Mouse (Mus musculus): ENCODE measurements around the gene 4933414I15Rik. TPM values are rescaled to one million over a fixed set of nuclear protein-coding genes. Genes with fewer than 3 reads are reported as not detected.

4933414I15Rik gene
- not detected in 2 replicates for total RNA-seq (2014; rRNA removed)
- not detected in 2 replicates for polyA plus RNA-seq (2015; fragmentation: Nextera tagmentation; extraction: Ambion mirVana)

GRCm38 (mm10) chr11:50943506-50943905, at the start of gene 4933414I15Rik:
Gene 4933414I15Rik, minus strand, starts transcription at chr11:50943765.
- Histone ChIP-seq H3K4me3 (ENCODE audit: low read depth, low read length) (no peak within 1 kb of the TSS), H3K27me3 (ENCODE audit: insufficient read depth, low read length) (no peaks in the 10 kb centered on the region), H3K9me3 (ENCODE audit: low read length) (no peaks in the 10 kb centered on the region), H3K36me3 (ENCODE audit: insufficient read depth) (no peaks in the 10 kb centered on the region), H3K27ac (ENCODE audit: low read depth, low read length) (no peak within 1 kb of the TSS), H3K9ac (no peak within 1 kb of the TSS), H3K4me1 (ENCODE audit: insufficient read depth) (no peaks in the 10 kb centered on the region), H3K4me2 (ENCODE audit: low read depth) (no peak within 1 kb of the TSS)
- 84% methylated on average over 14 of the region's 14 CpGs for WGBS
- no peak for DNase-seq
- no peak for TF ChIP-seq CTCF (IDR thresholded peaks at IDR 0.05; ENCODE audit: low read depth)
- ATAC-seq: no peak

GRCm38 (mm10) chr11:50981667-50982066, 38.1 kb upstream of the 4933414I15Rik start, which contains the start of gene Olfr1377:
Gene Olfr1377, plus strand, starts transcription at chr11:50981967.
- Histone ChIP-seq H3K36me3 (ENCODE audit: insufficient read depth) (no peaks in the 10 kb centered on the region), H3K4me3 (ENCODE audit: low read depth, low read length) (no peak within 1 kb of the TSS), H3K4me1 (ENCODE audit: insufficient read depth) (no peaks in the 10 kb centered on the region), H3K4me2 (ENCODE audit: low read depth) (no peak within 1 kb of the TSS), H3K27me3 (ENCODE audit: insufficient read depth, low read length) (no peaks in the 10 kb centered on the region), H3K27ac (ENCODE audit: low read depth, low read length) (no peak within 1 kb of the TSS), H3K9me3 (ENCODE audit: low read length) (no peaks in the 10 kb centered on the region), H3K9ac (no peak within 1 kb of the TSS)
- TF ChIP-seq CTCF (IDR thresholded peaks at IDR 0.05; ENCODE audit: low read depth): no peak
- DNase-seq (no peak), ATAC-seq (no peak)
- 59% methylated on average over 5 of the region's 5 CpGs for WGBS

GRCm38 (mm10) chr11:50977216-50977615, 33.7 kb upstream of the 4933414I15Rik start:
- Histone ChIP-seq H3K4me2 (ENCODE audit: low read depth) (no peak overlapping the region), H3K4me3 (ENCODE audit: low read depth, low read length) (no peak overlapping the region), H3K9ac (no peak overlapping the region), H3K9me3 (ENCODE audit: low read length) (no peaks in the 10 kb centered on the region), H3K36me3 (ENCODE audit: insufficient read depth) (no peaks in the 10 kb centered on the region), H3K4me1 (ENCODE audit: insufficient read depth) (no peaks in the 10 kb centered on the region), H3K27me3 (ENCODE audit: insufficient read depth, low read length) (no peaks in the 10 kb centered on the region), H3K27ac (ENCODE audit: low read depth, low read length) (no peak overlapping the region)
- no peak for TF ChIP-seq CTCF (IDR thresholded peaks at IDR 0.05; ENCODE audit: low read depth)
- DNase-seq: no peak
- 66% methylated on average over 4 of the region's 4 CpGs for WGBS
- no peak for ATAC-seq

DNA sequence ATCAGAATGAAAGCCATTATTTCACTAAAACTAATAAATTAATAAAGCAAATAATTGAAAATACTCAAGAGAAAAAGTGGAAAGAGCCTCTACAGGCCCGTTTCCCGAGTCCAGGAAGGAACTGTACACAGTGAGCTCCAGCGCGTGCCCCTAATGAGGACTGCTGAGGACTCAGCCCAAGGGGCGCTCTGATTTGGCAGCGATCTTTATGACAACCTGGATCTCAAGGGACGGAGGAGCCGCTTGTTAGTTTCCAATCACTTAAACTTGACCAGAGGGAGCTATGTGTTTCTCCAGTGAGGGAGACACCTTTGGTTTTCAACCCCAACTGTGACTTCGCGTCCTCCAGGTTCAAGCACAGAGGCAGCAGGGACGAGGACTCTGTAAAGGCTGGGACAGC, 22.7 kb upstream of the 4933414I15Rik start, which contains the start of gene Olfr1378:
TSS of gene Olfr1378 (plus strand) at position 301 of the 400 bp plus-strand sequence.
- no peaks in the 10 kb centered on the region for H3K27me3 ChIP-seq (ENCODE audit: insufficient read depth, low read length)
- no peak within 1 kb of the TSS for H3K4me2 ChIP-seq (ENCODE audit: low read depth)
- 88% methylated on average over 11 of the region's 11 CpGs for WGBS
- H3K9me3 ChIP-seq (ENCODE audit: low read length): no peaks in the 10 kb centered on the region
- H3K36me3 ChIP-seq (ENCODE audit: insufficient read depth): no peaks in the 10 kb centered on the region
- ATAC-seq (no peak), DNase-seq (no peak)
- TF ChIP-seq CTCF (IDR thresholded peaks at IDR 0.05; ENCODE audit: low read depth): no peak
- H3K9ac ChIP-seq: no peak within 1 kb of the TSS
- no peaks in the 10 kb centered on the region for H3K4me1 ChIP-seq (ENCODE audit: insufficient read depth)
- no peak within 1 kb of the TSS for H3K27ac ChIP-seq (ENCODE audit: low read depth, low read length)
- no peak within 1 kb of the TSS for H3K4me3 ChIP-seq (ENCODE audit: low read depth, low read length)

DNA sequence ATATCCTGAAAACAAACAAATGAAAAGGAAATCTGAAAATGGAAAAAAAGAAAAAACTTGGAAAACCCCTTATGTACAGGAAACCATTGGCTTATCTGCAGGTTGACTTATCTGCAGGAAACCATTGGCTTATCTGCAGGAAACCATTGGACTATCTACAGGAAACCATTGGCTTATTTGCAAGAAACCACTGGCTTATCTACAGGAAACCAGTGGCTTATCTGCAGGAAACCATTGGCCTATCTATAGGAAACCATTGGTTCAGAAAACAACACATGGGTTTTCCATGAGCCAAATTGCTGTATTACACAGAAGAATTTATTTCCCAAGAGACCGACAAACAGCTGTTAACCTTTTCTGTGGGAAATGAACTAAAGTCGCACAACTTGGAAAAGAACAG, 21.3 kb upstream of the 4933414I15Rik start:
- Histone ChIP-seq H3K4me2 (ENCODE audit: low read depth) (no peak overlapping the region), H3K9ac (no peak overlapping the region), H3K27ac (ENCODE audit: low read depth, low read length) (no peak overlapping the region), H3K36me3 (ENCODE audit: insufficient read depth) (no peaks in the 10 kb centered on the region), H3K27me3 (ENCODE audit: insufficient read depth, low read length) (no peaks in the 10 kb centered on the region), H3K4me3 (ENCODE audit: low read depth, low read length) (no peak overlapping the region), H3K4me1 (ENCODE audit: insufficient read depth) (no peaks in the 10 kb centered on the region), H3K9me3 (ENCODE audit: low read length) (no peaks in the 10 kb centered on the region)
- 88% methylated on average over 2 of the region's 2 CpGs for WGBS
- DNase-seq: no peak
- no peak for TF ChIP-seq CTCF (IDR thresholded peaks at IDR 0.05; ENCODE audit: low read depth)
- no peak for ATAC-seq

- ATAC-seq: no peak
- no peak within 1 kb of the TSS for H3K9ac ChIP-seq
Measured at GRCm38 (mm10) chr11:50953665-50954064, 10.1 kb upstream of the 4933414I15Rik start, which contains the start of gene Prop1. Gene Prop1, minus strand, starts transcription at chr11:50953765.

GRCm38 (mm10) chr11:50952290-50952689, 8.7 kb upstream of the 4933414I15Rik start:
- Histone ChIP-seq H3K9me3 (ENCODE audit: low read length) (no peaks in the 10 kb centered on the region), H3K27ac (ENCODE audit: low read depth, low read length) (no peak overlapping the region), H3K4me1 (ENCODE audit: insufficient read depth) (no peaks in the 10 kb centered on the region), H3K4me3 (ENCODE audit: low read depth, low read length) (no peak overlapping the region), H3K27me3 (ENCODE audit: insufficient read depth, low read length) (no peaks in the 10 kb centered on the region), H3K9ac (no peak overlapping the region), H3K4me2 (ENCODE audit: low read depth) (no peak overlapping the region), H3K36me3 (ENCODE audit: insufficient read depth) (no peaks in the 10 kb centered on the region)
- no peak for ATAC-seq
- 72% methylated on average over 14 of the region's 14 CpGs for WGBS
- peak; percentile 9 for DNase-seq
- TF ChIP-seq CTCF (IDR thresholded peaks at IDR 0.05; ENCODE audit: low read depth): no peak

More at GRCm38 (mm10) chr11:50953665-50954064, 10.1 kb upstream of the 4933414I15Rik start, which contains the start of gene Prop1:
- H3K27ac ChIP-seq (ENCODE audit: low read depth, low read length): no peak within 1 kb of the TSS
- no peak for TF ChIP-seq CTCF (IDR thresholded peaks at IDR 0.05; ENCODE audit: low read depth)
- H3K4me1 ChIP-seq (ENCODE audit: insufficient read depth): no peaks in the 10 kb centered on the region
- no peak within 1 kb of the TSS for H3K4me2 ChIP-seq (ENCODE audit: low read depth)
- no peaks in the 10 kb centered on the region for H3K36me3 ChIP-seq (ENCODE audit: insufficient read depth)
- no peak for DNase-seq
- H3K27me3 ChIP-seq (ENCODE audit: insufficient read depth, low read length): no peaks in the 10 kb centered on the region
- 63% methylated on average over 6 of the region's 6 CpGs for WGBS
- no peaks in the 10 kb centered on the region for H3K9me3 ChIP-seq (ENCODE audit: low read length)
- no peak within 1 kb of the TSS for H3K4me3 ChIP-seq (ENCODE audit: low read depth, low read length)
